Mouse (Mus musculus) embryonic fibroblast, embryonic 13.5 days (primary cell): ENCODE results near the gene Aptx.

Experiments used
- CTCF ChIP-seq: IDR thresholded peaks from 2 replicates; pipeline ENCODE4 v1.5.1; 2011; ENCODE audit warnings: mild to moderate bottlenecking, control low read depth, low read length, moderate library complexity, borderline replicate concordance; ENCODE audit not compliant: insufficient read depth
- POLR2A ChIP-seq: IDR thresholded peaks from 2 replicates; pipeline ENCODE4 v1.6.1; 2011; ENCODE audit warnings: low read depth, mild to moderate bottlenecking, control low read depth, low read length, moderate library complexity

GRCm38 (mm10) chr4:40666237-40667012, 36.6 kb downstream of the Aptx start:
- TF ChIP-seq CTCF (no peak), POLR2A (no peak)
